Mouse (Mus musculus): ENCODE measurements around the gene Chst11. TPM values are rescaled to one million over a fixed set of nuclear protein-coding genes. Genes with fewer than 3 reads are reported as not detected.

The Chst11 gene
- total RNA-seq, 2 experiments from 2014 or later = 30.1 to 33.7 TPM

Other genes starting within 250 kb of the Chst11 start
- 10 to 100 TPM; 60.1 to 63.2 TPM for gene Nfyb, start 221.4 kb upstream of the Chst11 start, total RNA-seq (2021)
- 10 to 100 TPM; 50.2 to 53.9 TPM for gene Txnrd1, start 151.5 kb upstream of the Chst11 start, total RNA-seq (2021)
- 1 to 10 TPM in 1 of 2 experiments, under 1 TPM in 1; 0.84 to 1.3 TPM for gene Eid3, start 118.9 kb upstream of the Chst11 start, total RNA-seq (2021)

Measured in left cerebral cortex, adult 18-20 months (tissue).